Mouse (Mus musculus) ES-Bruce4 (cell line): ENCODE results near the gene Tead3. TPM values are rescaled to one million over a fixed set of nuclear protein-coding genes. Genes with fewer than 3 reads are reported as not detected.
A peak's percentile ranks its signal among the peaks of the same experiment; 100 is the strongest.

Experiments
- H3K27ac ChIP-seq: 2 replicates; pipeline ENCODE4 v1.5.1; 2012; ENCODE audit warnings: low read length, inconsistent platforms; ENCODE audit not compliant: insufficient read depth
- H3K27me3 ChIP-seq: 2 replicates; pipeline ENCODE4 v1.6.1; 2012; ENCODE audit warnings: mild to moderate bottlenecking, low read length, inconsistent platforms; ENCODE audit not compliant: control insufficient read depth, poor library complexity, insufficient read depth, severe bottlenecking
- H3K36me3 ChIP-seq: 2 replicates; pipeline ENCODE4 v1.6.1; 2012; ENCODE audit warnings: inconsistent platforms, mild to moderate bottlenecking, low read length, moderate library complexity; ENCODE audit not compliant: control insufficient read depth, poor library complexity, insufficient read depth, severe bottlenecking
- H3K4me1 ChIP-seq: one replicate; pipeline ENCODE4 v1.8.1; 2011; ENCODE audit warnings: low read length; ENCODE audit not compliant: control insufficient read depth, insufficient read depth
- H3K4me3 ChIP-seq: 2 replicates; pipeline ENCODE4 v1.5.1; 2011; ENCODE audit warnings: low read depth, mild to moderate bottlenecking, low read length
- H3K9ac ChIP-seq: 2 replicates; pipeline ENCODE4 v1.6.1; 2012; ENCODE audit warnings: low read depth, mild to moderate bottlenecking, inconsistent platforms; ENCODE audit not compliant: poor library complexity, severe bottlenecking
- H3K9me3 ChIP-seq: replicated peaks from 2 replicates; pipeline ENCODE4 v1.6.1; 2012; ENCODE audit warnings: mild to moderate bottlenecking, low read length, inconsistent platforms; ENCODE audit not compliant: control insufficient read depth, poor library complexity, insufficient read depth, severe bottlenecking
- CTCF ChIP-seq: IDR thresholded peaks from one replicate; pipeline ENCODE4 v1.8.1; 2011; ENCODE audit warnings: low read depth, low read length
- EP300 ChIP-seq: IDR thresholded peaks from 2 replicates; pipeline ENCODE4 v1.6.1; 2011; ENCODE audit warnings: low read depth, low read length; ENCODE audit not compliant: insufficient read depth
- POLR2A ChIP-seq: IDR thresholded peaks from one replicate; pipeline ENCODE4 v1.8.1; 2011; ENCODE audit warnings: low read length; ENCODE audit not compliant: insufficient read depth
- polyA plus RNA-seq: library from polyadenylated mRNA; stranded (reverse); fragments of >200 nt; gene quantifications from 2 replicates; pipeline ENCODE4 v1.2.4, GENCODE M21; 2011; ENCODE audit warnings: low read depth; ENCODE audit not compliant: missing spikeins, insufficient read depth, insufficient read length

The Tead3 gene
- polyA plus RNA-seq, 1 experiment: 31.9 TPM

- H3K4me3 ChIP-seq: peak overlapping the region; percentile 82; the same call in 1 of the 2 replicates
- no peaks in the 10 kb centered on the region for H3K36me3 ChIP-seq
- TF ChIP-seq POLR2A (no peak), CTCF (no peak), EP300 (no peak)
- no peaks in the 10 kb centered on the region for H3K27me3 ChIP-seq
- H3K9me3 ChIP-seq: no peaks in the 10 kb centered on the region
- H3K9ac ChIP-seq: no peak overlapping the region
- H3K4me1 ChIP-seq: no peaks in the 10 kb centered on the region
- no peak overlapping the region for H3K27ac ChIP-seq
Observed at GRCm38 (mm10) chr17:28352018-28352417, 1.4 kb upstream of the Tead3 start.

GRCm38 (mm10) chr17:28351353-28351890 is 805 bp upstream of the Tead3 start:
- TF ChIP-seq CTCF (no peak), POLR2A (no peak), EP300 (no peak)
- H3K27me3 ChIP-seq: no peaks in the 10 kb centered on the region

DNA sequence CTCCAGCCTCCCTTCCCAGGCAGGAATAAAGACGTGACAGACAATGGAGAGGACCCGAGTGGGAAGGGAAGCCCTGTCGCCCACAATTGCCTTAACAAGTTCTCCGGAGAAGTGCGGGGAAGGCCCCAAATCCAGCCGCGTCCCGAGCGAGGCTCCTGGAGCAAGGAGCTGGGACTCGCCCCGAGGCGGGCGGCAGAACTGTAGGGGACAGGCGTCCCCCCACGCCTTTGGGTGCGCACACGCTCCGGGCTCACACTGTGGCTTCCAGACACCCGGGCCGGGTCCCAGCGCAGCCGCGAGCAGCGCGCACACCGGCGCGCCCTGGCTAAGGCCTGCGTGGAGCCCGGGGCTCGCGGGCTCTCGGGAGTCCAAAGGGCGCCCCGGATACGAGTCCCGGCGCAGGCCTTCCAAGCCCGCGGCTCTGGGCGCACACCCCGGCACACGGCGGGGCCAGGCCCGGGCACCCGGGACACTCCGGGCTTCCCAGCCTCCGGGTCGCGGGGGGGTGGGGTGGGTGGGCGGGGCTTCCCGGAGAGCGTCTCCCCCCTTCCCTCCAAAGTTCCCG is 634 bp downstream of the Tead3 start:
- H3K27me3 ChIP-seq: no peaks in the 10 kb centered on the region
- peak overlapping the region; percentile 86 for H3K9ac ChIP-seq
- no peaks in the 10 kb centered on the region for H3K36me3 ChIP-seq
- no peaks in the 10 kb centered on the region for H3K9me3 ChIP-seq
- TF ChIP-seq POLR2A (no peak), CTCF (no peak), EP300 (no peak)
- peaks cover under 1% of the 10 kb centered on the region for H3K4me1 ChIP-seq
- no peak overlapping the region for H3K27ac ChIP-seq
- H3K4me3 ChIP-seq: peak overlapping the region; percentile 70

More at GRCm38 (mm10) chr17:28351353-28351890, 805 bp upstream of the Tead3 start:
- Histone ChIP-seq H3K9ac (peak overlapping the region; percentile 86), H3K4me3 (peak overlapping the region; percentile 82), H3K9me3 (no peaks in the 10 kb centered on the region), H3K27ac (no peak overlapping the region), H3K36me3 (no peaks in the 10 kb centered on the region), H3K4me1 (no peaks in the 10 kb centered on the region)

GRCm38 (mm10) chr17:28349264-28349880 is 1.2 kb downstream of the Tead3 start:
- H3K27ac ChIP-seq: no peak overlapping the region
- no peaks in the 10 kb centered on the region for H3K27me3 ChIP-seq
- H3K4me1 ChIP-seq: peaks cover 6% of the 10 kb centered on the region
- peak overlapping the region; percentile 70 for H3K4me3 ChIP-seq
- H3K36me3 ChIP-seq: no peaks in the 10 kb centered on the region
- H3K9me3 ChIP-seq: no peaks in the 10 kb centered on the region
- H3K9ac ChIP-seq: peak overlapping the region; percentile 86
- no peak for TF ChIP-seq CTCF
- no peak for TF ChIP-seq POLR2A
- no peak for TF ChIP-seq EP300

DNA sequence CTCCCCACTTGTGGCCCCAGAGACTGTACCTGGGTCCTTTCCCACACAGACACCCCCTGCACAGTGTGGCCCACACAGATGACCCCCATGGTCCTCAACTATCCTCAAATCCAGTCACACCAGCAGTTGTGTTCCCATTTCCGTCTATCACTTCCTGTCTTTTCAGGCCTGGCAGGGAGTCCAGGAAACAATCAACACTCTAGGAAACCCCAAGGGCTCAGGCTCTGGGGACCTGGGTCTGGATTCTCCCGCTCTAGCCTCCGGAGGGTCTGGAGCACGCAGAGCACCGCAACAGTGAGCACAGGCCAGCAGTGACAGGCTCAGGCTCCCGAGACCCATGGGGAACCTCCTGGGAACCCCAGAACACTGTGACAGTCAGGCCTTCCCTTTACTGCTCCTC is 2.4 kb downstream of the Tead3 start:
- Histone ChIP-seq H3K9me3 (no peaks in the 10 kb centered on the region), H3K27ac (no peak overlapping the region), H3K36me3 (no peaks in the 10 kb centered on the region), H3K4me3 (no peak overlapping the region), H3K27me3 (no peaks in the 10 kb centered on the region), H3K4me1 (peaks cover 8% of the 10 kb centered on the region), H3K9ac (no peak overlapping the region)
- TF ChIP-seq POLR2A (no peak), CTCF (no peak), EP300 (no peak)

- no peak overlapping the region for H3K27ac ChIP-seq
- peaks cover 8% of the 10 kb centered on the region for H3K4me1 ChIP-seq
- H3K4me3 ChIP-seq: no peak overlapping the region
- no peaks in the 10 kb centered on the region for H3K36me3 ChIP-seq
- TF ChIP-seq CTCF: no peak
- no peak for TF ChIP-seq POLR2A
- TF ChIP-seq EP300: no peak
- no peaks in the 10 kb centered on the region for H3K27me3 ChIP-seq
- H3K9ac ChIP-seq: no peak overlapping the region
- H3K9me3 ChIP-seq: no peaks in the 10 kb centered on the region
Observed at GRCm38 (mm10) chr17:28347327-28347726, 3.3 kb downstream of the Tead3 start.
